Mouse (Mus musculus) stomach, postnatal 0 days (tissue): ENCODE measurements around the gene Syne3. TPM values are rescaled to one million over a fixed set of nuclear protein-coding genes. Genes with fewer than 3 reads are reported as not detected.

Experiments used
- ATAC-seq: fragments of 200-750 bp; cut with Nextera tagmentation; 2 replicates; pipeline ENCODE4 v1.8.0; 2017; ENCODE audit not compliant: low FRiP score, low TSS enrichment
- DNase-seq: peaks from one replicate; pipeline ENCODE4 v3.0.0-alpha.2; 2016; ENCODE audit warnings: low spot score
- H3K27ac ChIP-seq: fragments of 300-500 bp; sonication (generic); replicated peaks from 2 replicates; pipeline ENCODE4 v1.5.1; 2014; ENCODE audit warnings: mild to moderate bottlenecking, control low read depth
- H3K27me3 ChIP-seq: fragments of 300-500 bp; sonication (generic); 2 replicates; pipeline ENCODE4 v1.6.1; 2014; ENCODE audit warnings: low read length; ENCODE audit not compliant: control insufficient read depth, insufficient read depth
- H3K36me3 ChIP-seq: fragments of 300-500 bp; sonication (generic); 2 replicates; pipeline ENCODE4 v1.6.1; 2014; ENCODE audit warnings: low read length, mixed read lengths; ENCODE audit not compliant: control insufficient read depth, insufficient read depth
- H3K4me1 ChIP-seq: fragments of 300-500 bp; sonication (generic); replicated peaks from 2 replicates; pipeline ENCODE4 v1.6.1; 2014; ENCODE audit warnings: antibody characterized with exemption; ENCODE audit not compliant: control insufficient read depth, insufficient read depth
- H3K4me2 ChIP-seq: fragments of 300-500 bp; sonication (generic); replicated peaks from 2 replicates; pipeline ENCODE4 v1.6.1; 2014; ENCODE audit warnings: low read depth, mild to moderate bottlenecking, control low read depth, moderate library complexity
- H3K4me3 ChIP-seq: fragments of 300-500 bp; sonication (generic); 2 replicates; pipeline ENCODE4 v1.5.1; 2014; ENCODE audit warnings: low read depth, low read length, control low read depth
- H3K9ac ChIP-seq: fragments of 300-500 bp; sonication (generic); 2 replicates; pipeline ENCODE4 v1.6.1; 2014; ENCODE audit warnings: mild to moderate bottlenecking, low read length, control low read depth, mixed read lengths
- H3K9me3 ChIP-seq: fragments of 300-500 bp; sonication (generic); 2 replicates; pipeline ENCODE4 v1.6.1; 2016; ENCODE audit warnings: low read length; ENCODE audit not compliant: control insufficient read depth
- CTCF ChIP-seq: IDR thresholded peaks from 2 replicates; pipeline ENCODE4 v1.5.1; 2016; ENCODE audit warnings: antibody characterized with exemption, low read depth, mild to moderate bottlenecking, moderate library complexity
- EP300 ChIP-seq: optimal IDR thresholded peaks from 2 replicates; pipeline ENCODE3; 2016; ENCODE audit warnings: antibody characterized with exemption
- WGBS: fragments of 180-500 bp; shearing (Covaris S2); extraction: QIAGEN DNeasy Blood & Tissue Kit; methylation state at CpG from one replicate; pipeline ENCODE4 v1.1.7; 2014; 5-methylcytosine and 5-hydroxymethylcytosine counted together
- polyA plus RNA-seq: library from polyadenylated mRNA; unstranded; fragments of >200 nt; fragmentation: Nextera tagmentation; extraction: Ambion mirVana; gene quantifications from 2 replicates; pipeline ENCODE4 v1.2.1, GENCODE M21; 2015

Gene Syne3
- polyA plus RNA-seq, 1 experiment from 2014 or later, result 0.72 TPM

DNA sequence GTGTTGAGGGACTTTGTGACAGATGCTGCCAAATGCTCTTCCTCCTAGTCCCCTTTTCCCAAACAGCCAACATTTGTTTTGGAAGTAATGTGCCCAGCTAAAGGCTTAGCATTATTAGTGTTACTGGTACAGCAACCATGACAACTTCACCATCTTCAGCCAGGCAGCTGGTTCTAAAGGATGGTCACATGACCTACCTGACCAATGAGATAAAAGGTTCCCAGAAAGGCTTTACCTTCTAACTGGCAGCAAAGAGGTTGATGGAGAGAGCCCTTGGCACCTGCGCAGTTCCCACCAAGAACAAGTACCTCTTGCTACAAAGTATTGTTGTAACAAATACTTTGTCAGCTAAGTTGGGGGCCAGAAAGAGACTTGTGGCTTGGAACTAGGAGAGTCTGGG lies 52.4 kb downstream of the Syne3 start:
- H3K36me3 ChIP-seq, result no peaks in the 10 kb centered on the region
- TF ChIP-seq CTCF (no peak), EP300 (no peak)
- H3K4me2 ChIP-seq, result no peak overlapping the region
- H3K9ac ChIP-seq, result no peak overlapping the region
- H3K27ac ChIP-seq, result no peak overlapping the region
- 92% methylated on average over 1 of the region's 1 CpGs for WGBS
- DNase-seq, result no peak
- no peaks in the 10 kb centered on the region for H3K9me3 ChIP-seq
- ATAC-seq, result no peak
- H3K27me3 ChIP-seq, result no peaks in the 10 kb centered on the region
- no peak overlapping the region for H3K4me3 ChIP-seq
- H3K4me1 ChIP-seq, result no peaks in the 10 kb centered on the region

DNA sequence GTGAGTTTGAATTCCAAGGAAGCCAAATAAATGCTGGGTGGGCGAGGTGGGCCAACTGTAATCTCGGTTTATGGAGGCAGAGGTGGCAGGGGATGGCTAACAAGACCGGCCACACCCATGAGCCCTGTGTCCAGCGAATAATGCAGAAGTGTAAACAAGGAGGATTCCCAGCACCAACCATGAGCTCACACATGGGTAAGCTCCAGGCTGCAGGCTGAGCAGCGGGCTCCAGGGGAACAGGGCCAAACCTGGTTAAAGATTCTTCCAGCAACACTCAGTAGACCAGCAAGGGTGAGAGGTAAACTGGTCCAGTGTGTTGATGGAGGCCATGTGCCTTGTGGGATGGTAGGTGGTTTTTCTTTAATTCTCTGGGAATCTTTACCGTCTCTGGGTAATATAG lies 53.2 kb downstream of the Syne3 start:
- 73% methylated on average over 6 of the region's 6 CpGs for WGBS
- TF ChIP-seq CTCF, result no peak
- no peak for TF ChIP-seq EP300
- H3K36me3 ChIP-seq, result no peaks in the 10 kb centered on the region

DNA sequence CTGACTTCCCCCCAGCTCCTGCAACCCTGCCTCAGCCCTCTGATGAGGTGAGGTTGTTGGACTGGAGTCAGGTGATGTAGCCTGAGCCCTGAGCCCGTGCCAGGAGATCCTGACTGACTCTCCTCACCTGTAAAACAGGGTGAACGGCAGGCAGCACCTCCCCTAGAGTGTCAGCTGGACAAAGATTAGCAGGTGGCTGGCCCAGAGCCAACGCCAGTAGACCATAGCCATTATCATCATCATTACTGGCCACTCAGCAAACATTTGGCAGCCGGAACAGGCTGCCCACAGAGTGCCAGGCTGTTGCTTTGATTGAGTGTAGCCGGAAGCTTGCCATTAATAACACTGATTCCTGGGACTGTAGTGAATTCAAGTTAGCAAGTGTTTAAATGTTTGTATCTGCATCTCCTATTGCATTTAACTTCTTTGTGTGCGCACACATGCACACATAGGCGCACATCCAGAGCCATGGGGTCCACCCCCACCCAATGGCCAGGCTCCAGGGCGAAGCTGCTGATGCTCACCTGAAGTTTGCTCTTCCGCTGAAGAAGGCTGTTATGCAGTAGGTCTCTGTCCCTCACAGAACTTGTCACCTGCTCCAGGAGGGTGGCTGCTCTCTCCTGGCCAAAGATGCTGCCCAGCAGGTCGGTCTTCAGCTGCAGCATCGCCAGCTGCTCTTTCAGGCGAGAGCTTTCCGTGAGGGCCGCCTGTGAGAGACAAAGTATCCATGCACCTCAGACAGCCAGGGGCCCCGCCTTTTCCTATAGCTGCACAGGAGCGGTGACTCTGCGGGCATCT lies 54.4 kb downstream of the Syne3 start:
- no peak overlapping the region for H3K27ac ChIP-seq
- 58% methylated on average over 17 of the region's 17 CpGs for WGBS
- H3K9me3 ChIP-seq, result no peaks in the 10 kb centered on the region
- peak; percentile 91 for DNase-seq
- H3K36me3 ChIP-seq, result no peaks in the 10 kb centered on the region
- peak; percentile 92 for ATAC-seq
- H3K9ac ChIP-seq, result no peak overlapping the region
- no peak for TF ChIP-seq CTCF
- TF ChIP-seq EP300, result no peak
- no peak overlapping the region for H3K4me2 ChIP-seq
- no peak overlapping the region for H3K4me3 ChIP-seq
- no peaks in the 10 kb centered on the region for H3K27me3 ChIP-seq
- H3K4me1 ChIP-seq, result no peaks in the 10 kb centered on the region

More for the DNA sequence above, 53.2 kb downstream of the Syne3 start:
- no peaks in the 10 kb centered on the region for H3K9me3 ChIP-seq
- ATAC-seq (no peak), DNase-seq (no peak)
- H3K9ac ChIP-seq, result no peak overlapping the region
- H3K4me2 ChIP-seq, result no peak overlapping the region
- H3K27me3 ChIP-seq, result no peaks in the 10 kb centered on the region
- H3K27ac ChIP-seq, result no peak overlapping the region
- no peaks in the 10 kb centered on the region for H3K4me1 ChIP-seq
- H3K4me3 ChIP-seq, result no peak overlapping the region

DNA sequence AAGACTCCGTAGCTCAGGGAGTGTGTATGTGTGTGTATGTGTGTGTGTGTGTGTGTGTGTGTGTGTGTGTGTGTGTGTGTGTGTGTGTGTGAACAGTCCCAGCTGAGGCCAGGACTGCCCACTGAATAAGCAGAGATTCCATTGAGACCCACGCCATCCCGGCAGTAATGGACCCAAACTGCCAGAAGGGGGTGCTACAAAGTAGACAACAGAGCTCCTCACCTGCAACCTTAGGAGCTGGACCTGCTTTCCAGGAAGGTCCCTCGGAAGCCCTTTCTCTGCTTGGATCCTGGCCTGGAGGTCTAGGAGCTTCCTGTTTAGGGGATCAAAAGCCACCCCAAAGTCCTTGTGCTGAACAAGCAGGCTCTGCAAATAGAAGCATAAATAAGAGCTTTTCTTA lies 55.7 kb downstream of the Syne3 start:
- WGBS, result 27% methylated on average over 4 of the region's 4 CpGs
- no peaks in the 10 kb centered on the region for H3K4me1 ChIP-seq
- no peak overlapping the region for H3K4me2 ChIP-seq
- H3K9me3 ChIP-seq, result no peaks in the 10 kb centered on the region
- peak; percentile 79 for TF ChIP-seq CTCF
- no peak for TF ChIP-seq EP300
- no peak; the same call in 1 of the 2 replicates for ATAC-seq
- peak; percentile 75 for DNase-seq
- H3K27me3 ChIP-seq, result no peaks in the 10 kb centered on the region
- H3K4me3 ChIP-seq, result no peak overlapping the region
- no peak overlapping the region for H3K27ac ChIP-seq
- H3K9ac ChIP-seq, result no peak overlapping the region
- no peaks in the 10 kb centered on the region for H3K36me3 ChIP-seq

DNA sequence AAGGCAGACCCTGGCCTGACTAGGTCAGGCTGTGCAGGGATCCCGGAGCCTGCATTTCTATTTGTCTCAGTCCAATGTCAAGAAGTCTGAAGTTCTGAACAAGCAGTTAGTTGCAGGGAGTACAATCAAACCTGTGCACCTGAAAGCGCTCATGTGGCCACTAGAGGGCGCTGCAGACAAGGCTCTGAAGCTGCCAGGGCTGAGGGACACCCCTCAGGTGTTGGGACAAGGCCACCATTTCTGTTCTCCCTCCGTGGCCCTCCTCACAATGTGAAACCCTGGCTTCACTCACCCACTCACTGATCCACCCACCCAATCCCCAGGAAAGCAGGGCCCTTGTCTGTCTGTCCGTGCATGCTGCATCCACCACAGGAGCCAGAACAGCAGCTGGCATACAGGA lies 57.2 kb downstream of the Syne3 start:
- H3K27me3 ChIP-seq, result no peaks in the 10 kb centered on the region
- WGBS, result 17% methylated on average over 5 of the region's 5 CpGs
- no peak overlapping the region for H3K27ac ChIP-seq
- no peak overlapping the region for H3K4me3 ChIP-seq
- no peak overlapping the region for H3K9ac ChIP-seq
- H3K4me2 ChIP-seq, result no peak overlapping the region
- H3K4me1 ChIP-seq, result no peaks in the 10 kb centered on the region
- no peak for TF ChIP-seq EP300
- TF ChIP-seq CTCF, result peak; percentile 94
- no peaks in the 10 kb centered on the region for H3K9me3 ChIP-seq
- ATAC-seq, result peak; percentile 48; the same call in 1 of the 2 replicates
- H3K36me3 ChIP-seq, result no peaks in the 10 kb centered on the region
- peak; percentile 80 for DNase-seq

DNA sequence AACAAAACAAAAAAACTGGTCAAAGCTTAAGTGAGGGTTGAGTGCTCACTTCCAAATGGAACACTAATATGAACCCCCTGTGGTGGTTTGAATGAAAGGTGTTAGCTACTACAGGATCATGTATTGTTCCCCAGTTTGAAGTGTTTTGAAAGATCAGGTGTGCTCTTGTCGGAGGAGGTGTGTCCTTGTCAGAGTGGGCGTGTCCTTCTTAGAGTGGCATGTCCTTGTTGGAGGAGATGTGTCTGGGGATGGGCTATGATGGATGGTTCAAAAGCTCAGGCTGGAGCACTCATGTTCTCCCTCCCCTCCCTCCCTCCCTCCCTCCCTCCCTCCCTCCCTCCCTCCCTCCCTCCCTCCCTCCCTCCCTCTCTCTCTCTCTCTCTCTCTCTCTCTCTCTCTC lies 61.7 kb downstream of the Syne3 start:
- no peak overlapping the region for H3K4me2 ChIP-seq
- no peaks in the 10 kb centered on the region for H3K4me1 ChIP-seq
- no peaks in the 10 kb centered on the region for H3K9me3 ChIP-seq
- H3K9ac ChIP-seq, result no peak overlapping the region
- H3K36me3 ChIP-seq, result no peaks in the 10 kb centered on the region
- no peak overlapping the region for H3K4me3 ChIP-seq
- TF ChIP-seq EP300, result no peak
- TF ChIP-seq CTCF, result no peak
- no peaks in the 10 kb centered on the region for H3K27me3 ChIP-seq
- 55% methylated on average over 2 of the region's 2 CpGs for WGBS
- no peak for DNase-seq
- H3K27ac ChIP-seq, result no peak overlapping the region
- ATAC-seq, result no peak
